Mouse (Mus musculus): ENCODE measurements around the gene Sp9.

The Sp9 gene

DNA sequence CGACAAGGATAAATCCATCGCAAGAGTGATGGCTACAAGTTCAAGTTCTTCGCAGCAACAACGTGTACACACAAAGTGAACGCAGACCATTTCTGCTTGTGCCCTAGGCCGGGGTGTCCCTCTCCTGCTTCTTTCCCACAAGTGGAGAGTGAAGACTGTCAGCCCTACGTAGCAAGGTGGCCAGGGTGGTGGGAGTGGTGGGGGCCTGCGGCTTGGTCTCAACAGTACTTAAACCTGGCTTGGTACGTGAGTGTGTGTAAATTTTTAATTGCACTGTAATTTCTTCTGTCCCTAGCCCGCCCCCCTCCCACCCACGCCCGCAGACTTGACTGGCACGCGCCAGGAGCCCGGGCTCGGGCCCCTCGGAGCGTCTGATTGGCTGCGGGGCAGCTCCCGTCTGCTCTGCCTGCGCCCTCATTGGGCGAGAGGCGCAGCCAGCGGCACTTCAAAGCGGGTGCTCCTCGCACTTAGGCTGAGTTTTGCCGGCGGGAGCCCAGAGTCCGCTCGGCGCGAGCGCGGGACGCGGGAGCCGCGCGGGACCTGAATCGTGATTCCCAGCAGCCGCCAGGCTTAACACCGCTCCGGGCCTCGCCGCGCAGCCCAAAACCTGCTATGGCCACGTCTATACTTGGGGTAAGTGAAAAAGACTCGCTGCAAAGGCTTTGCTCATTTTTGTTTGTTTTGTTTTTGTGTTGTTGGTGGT is at the start of gene Sp9:
Gene Sp9 (plus strand): TSS at position 467 of the 703 bp plus-strand sequence.
- DNase-seq: peak; percentile 50 to 68

GRCm38 (mm10) chr2:73231081-73231480 is 40.6 kb upstream of the Sp9 start:
- peak in 1 of 2 experiments; percentile 5 for DNase-seq

DNA sequence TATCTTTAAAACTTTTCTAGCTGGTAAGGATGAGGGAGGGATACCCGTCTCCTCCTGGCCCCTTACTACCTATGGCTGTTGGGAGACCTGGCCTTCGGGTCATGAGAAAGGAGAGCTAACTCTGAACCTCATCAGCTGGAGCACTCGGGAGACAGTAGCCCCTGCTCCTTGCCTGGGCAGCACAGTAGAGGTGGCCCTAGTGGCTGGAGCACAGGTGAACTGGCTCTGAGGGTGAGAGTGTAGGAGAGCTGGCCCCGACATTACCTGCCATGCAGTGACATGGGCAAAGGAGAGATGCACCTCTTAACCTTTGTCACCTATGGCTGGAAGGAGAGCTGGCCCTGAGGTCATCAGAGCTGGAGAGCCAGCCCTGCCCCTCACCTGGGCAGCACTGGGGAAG is 30.4 kb upstream of the Sp9 start:
- no peak for DNase-seq

- no peak for DNase-seq
Measured at GRCm38 (mm10) chr2:73248701-73249100, 23.0 kb upstream of the Sp9 start.

- peak in 1 of 2 experiments; percentile 26 for DNase-seq
Measured at GRCm38 (mm10) chr2:73263172-73263765, 8.5 kb upstream of the Sp9 start.

DNA sequence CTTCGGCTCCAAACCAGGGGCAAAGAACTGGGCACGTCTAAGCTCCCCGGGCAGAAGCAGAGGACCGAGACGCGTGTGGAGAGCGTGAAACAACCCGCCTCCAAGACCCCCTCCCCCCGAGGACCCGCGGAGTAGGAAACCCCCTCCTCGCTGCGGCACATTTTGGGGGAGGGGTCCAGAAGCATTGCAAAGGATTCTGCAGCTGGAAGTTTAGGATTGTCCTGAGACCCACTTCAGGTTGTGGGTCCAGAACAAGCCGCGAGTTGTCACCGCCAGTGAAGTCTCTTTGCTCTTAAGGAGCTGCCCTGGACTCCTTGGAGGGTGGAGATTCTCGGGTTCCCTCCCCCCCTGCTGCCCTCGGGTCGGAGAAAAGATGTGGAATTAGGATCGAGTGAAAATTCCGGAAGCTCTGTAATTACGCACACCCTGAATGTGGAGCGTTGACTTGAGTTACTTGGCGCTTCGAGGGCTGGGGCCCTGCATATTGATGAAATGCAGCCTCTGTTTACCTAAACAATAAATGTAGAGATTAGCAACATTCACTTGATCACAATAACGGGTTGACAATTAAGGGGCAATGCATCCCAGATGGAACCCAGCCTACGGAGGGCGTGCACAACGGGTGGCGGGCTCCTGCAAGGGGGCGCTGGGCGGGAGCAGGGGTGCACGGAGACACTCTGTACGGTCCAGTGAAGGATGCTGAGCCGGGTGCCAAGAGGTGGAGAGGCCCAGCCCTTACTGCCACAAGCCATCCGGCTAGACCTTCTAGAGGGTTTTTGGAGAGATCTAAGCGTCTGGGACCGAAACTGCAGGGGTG is 7.7 kb upstream of the Sp9 start:
- DNase-seq: peak; percentile 39 to 52

DNA sequence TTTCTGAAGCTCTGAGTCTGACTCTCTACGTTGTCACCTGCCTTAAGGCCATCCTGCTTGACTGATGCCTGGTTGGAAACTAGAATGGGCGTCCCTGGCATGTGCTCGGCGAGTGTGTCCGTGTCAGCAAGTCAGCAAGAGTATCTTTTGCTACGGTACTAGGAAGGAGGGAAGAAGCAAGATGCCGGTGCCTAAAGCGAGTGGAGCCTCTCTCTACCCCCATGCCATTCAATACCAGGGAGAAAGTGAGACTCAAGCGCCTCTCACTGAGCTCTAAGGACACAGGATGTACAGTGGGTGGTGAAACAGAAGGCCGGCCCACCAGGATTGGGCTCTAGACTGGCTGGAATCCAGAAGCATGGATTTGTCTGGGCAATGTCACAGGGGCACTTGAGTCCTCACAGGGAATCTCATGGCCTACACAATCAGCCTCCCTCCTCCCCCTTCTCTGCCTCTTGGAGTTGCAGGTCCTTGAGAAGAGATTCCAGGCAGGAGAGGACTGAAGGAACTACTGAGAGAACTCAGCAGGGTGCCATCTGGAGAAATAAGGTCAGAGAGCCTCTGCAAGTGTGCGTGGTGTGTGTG is 7.0 kb upstream of the Sp9 start:
- DNase-seq: no peak

GRCm38 (mm10) chr2:73266011-73266410 is 5.7 kb upstream of the Sp9 start:
- DNase-seq: no peak

GRCm38 (mm10) chr2:73266623-73267022 is 5.1 kb upstream of the Sp9 start:
- no peak for DNase-seq

GRCm38 (mm10) chr2:73267231-73267630 is 4.5 kb upstream of the Sp9 start:
- DNase-seq: no peak

- no peak for DNase-seq
Measured at GRCm38 (mm10) chr2:73267818-73268217, 3.9 kb upstream of the Sp9 start.

- DNase-seq: no peak
Measured at GRCm38 (mm10) chr2:73268281-73268680, 3.4 kb upstream of the Sp9 start.

GRCm38 (mm10) chr2:73268836-73269395 is 2.8 kb upstream of the Sp9 start:
- no peak for DNase-seq

DNA sequence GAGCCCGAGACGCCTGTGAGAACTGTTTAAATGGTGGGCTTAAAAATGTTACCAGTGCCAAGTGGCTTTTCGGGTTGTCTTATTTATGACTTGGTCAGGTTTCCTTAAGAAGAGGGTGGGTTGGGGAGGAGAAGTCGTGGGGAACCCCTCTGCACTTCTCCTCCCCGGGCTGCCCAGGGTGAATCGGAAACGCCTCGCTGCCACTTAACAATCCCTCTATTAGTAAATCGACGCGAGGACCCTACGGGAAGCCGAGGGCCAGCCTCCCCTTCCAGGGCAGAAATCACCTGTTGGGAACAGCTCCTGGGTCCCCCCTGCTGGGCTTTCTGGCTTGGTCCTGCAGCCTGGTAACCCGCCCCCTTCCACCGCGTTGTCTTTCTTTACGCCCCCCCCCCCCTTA is 2.1 kb upstream of the Sp9 start:
- no peak for DNase-seq

DNA sequence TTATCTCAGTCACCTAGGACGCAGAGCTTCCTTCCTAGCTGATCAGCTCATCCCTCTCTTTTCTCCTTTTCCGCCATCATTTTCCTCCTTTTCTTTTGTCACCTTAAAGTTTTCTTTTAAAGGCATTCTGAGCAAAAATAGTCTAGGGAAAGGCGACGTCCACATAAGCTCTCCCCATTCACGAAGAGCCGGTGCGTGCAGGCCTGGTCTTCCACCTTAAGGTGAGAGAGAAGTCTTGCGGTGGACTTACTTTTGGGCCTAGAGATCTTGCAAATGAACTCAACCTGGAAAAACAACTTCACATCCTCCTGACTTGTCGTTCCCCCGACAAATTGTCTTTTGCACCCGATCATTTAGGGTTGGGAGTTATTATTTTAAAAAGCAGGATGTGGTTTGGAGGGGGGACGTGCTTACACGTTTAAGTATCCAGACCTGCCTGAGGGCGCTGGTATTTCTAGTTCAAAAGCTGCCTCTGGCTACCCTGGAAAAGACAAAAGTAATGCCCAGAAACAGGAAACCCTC is 1.6 kb upstream of the Sp9 start:
- DNase-seq: no peak

DNA sequence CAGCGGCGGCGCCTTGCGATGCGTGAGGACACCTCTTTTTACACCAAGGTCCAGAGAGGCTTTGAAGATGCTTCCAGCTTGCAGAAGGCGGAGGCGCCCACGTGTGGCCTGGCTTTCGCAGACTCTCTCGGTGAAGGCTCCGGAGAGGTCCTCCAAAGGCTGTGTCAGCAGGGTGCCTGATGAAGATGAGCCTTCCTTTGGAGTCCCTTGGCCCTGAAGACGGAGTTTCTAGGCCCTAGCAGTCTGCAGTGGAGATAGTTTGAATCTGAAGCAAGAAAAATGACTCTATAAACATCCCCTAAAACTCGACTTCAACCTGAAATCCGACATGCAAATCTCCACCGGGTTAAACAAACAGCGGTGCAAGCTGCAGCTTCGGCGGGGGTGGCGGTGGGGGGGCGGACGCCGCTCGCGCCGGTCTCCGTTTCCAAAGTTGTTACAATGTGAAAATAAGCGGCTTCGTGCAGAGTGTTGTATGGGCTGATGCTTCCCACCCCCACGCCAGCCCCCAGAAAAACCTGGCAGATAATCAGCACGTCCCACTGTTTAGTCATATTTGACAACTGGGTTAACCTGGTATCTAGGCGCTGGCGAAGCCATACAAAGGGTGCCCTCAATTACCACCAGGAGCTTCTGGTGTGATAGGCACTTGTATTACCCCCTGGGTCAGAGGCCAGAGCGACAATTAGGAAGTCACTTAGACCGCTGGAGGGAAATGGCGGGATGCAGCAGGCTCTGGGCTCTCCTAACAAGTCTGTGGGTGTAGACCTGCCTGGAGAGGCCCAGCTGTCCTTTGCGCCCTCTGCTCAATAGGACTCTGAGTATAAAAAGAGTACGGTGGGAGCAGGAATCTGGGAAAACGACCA is 899 bp upstream of the Sp9 start:
- DNase-seq: peak; percentile 31 to 40

- peak; percentile 28 to 31 for DNase-seq
Measured at GRCm38 (mm10) chr2:73272351-73273248, 875 bp downstream of the Sp9 start.

GRCm38 (mm10) chr2:73273249-73274118 is 1.8 kb downstream of the Sp9 start:
- DNase-seq: peak; percentile 38 to 45

GRCm38 (mm10) chr2:73274119-73274920 is 2.6 kb downstream of the Sp9 start:
- DNase-seq: peak; percentile 56 to 59

Measured in lung, postnatal 4 days (tissue).